Mouse (Mus musculus) T-helper 2 cell (primary cell): ENCODE results near the gene Vmn2r38.
"Not testable (repeated sequence)": the region's sequence is repeated elsewhere in the genome, so short reads cannot be mapped to it uniquely, and the experiment has no call there.

ENCODE experiments used
- in situ Hi-C: fragments of 300-600 bp; cut with MboI, MseI; formaldehyde crosslinking; loops from one replicate; pipeline ENCODE4 v1.15.1; 2025; ENCODE audit warnings: high pct_unique_total_duplicates

The Vmn2r38 gene

GRCm38 (mm10) chr7:9097781-9098180 lies at the start of gene Vmn2r38:
TSS of gene Vmn2r38 (minus strand) at chr7:9097881.
- in situ Hi-C loops, result not testable (repeated sequence)

- in situ Hi-C loops, result loop anchor here (10.0 kb wide), 1 partner anchor 1521 kb away; no protein-coding TSS in a partner anchor
These were observed 32.3 kb downstream of the Vmn2r38 start for GRCm38 (mm10) chr7:9065353-9065752.

GRCm38 (mm10) chr7:9030698-9031097 lies 67.0 kb downstream of the Vmn2r38 start, which contains the start of gene Vmn2r39:
TSS of gene Vmn2r39 (minus strand) at chr7:9030798.
- in situ Hi-C loops, result not testable (repeated sequence)
